Mouse (Mus musculus) brain, embryonic 14.5 days (tissue): ENCODE data around the gene Clhc1. TPM values are rescaled to one million over a fixed set of nuclear protein-coding genes. Genes with fewer than 3 reads are reported as not detected.
A peak's percentile ranks its signal among the peaks of the same experiment; 100 is the strongest.

Experiments
- DNase-seq: peaks from one replicate; pipeline ENCODE4 v3.0.0-alpha.2; 2011; ENCODE audit warnings: low read depth
- CTCF ChIP-seq: fragments of 200-500 bp; IDR thresholded peaks from 2 replicates; pipeline ENCODE4 v1.5.1; 2012; ENCODE audit warnings: inconsistent platforms, mild to moderate bottlenecking, moderate library complexity, borderline replicate concordance; ENCODE audit not compliant: insufficient read depth, insufficient read length; ENCODE audit errors: extremely low read depth
- POLR2A ChIP-seq: fragments of 200-500 bp; IDR thresholded peaks from 2 replicates; pipeline ENCODE4 v1.6.1; 2012; ENCODE audit warnings: mild to moderate bottlenecking, inconsistent platforms, borderline replicate concordance; ENCODE audit not compliant: poor library complexity, insufficient read depth, insufficient read length, severe bottlenecking; ENCODE audit errors: extremely low read depth
- polyA plus RNA-seq: library from polyadenylated mRNA; depleted of rRNA; stranded (reverse); fragments of >200 nt; gene quantifications from 2 replicates; pipeline ENCODE4 v1.2.3, GENCODE M21; 2012

Gene Clhc1
- polyA plus RNA-seq, 1 experiment = 0.23 TPM

DNA sequence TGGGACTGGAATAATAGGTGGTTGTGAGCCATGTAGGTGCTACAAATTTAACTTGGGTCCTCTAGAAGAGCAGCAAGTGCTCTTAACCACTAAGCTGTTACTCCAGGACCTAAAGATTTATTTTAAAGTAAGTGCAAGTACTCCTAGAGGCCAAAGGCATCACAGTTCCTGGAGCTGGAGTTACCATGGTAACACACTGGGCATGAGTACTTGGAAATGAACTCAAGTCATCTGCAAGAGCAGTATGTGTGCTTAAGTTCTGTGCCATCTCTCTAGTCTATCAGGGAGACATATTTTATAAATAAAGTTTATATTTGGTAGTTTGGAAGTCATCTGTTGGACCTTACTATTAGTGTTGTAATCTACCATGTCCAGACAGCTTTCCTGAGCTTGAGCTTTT lies 47.5 kb downstream of the Clhc1 start:
- DNase-seq = peak; percentile 15
- no peak for TF ChIP-seq POLR2A
- no peak for TF ChIP-seq CTCF

GRCm38 (mm10) chr11:29597159-29597558 lies 49.4 kb downstream of the Clhc1 start:
- TF ChIP-seq POLR2A (no peak), CTCF (no peak)
- DNase-seq = no peak

DNA sequence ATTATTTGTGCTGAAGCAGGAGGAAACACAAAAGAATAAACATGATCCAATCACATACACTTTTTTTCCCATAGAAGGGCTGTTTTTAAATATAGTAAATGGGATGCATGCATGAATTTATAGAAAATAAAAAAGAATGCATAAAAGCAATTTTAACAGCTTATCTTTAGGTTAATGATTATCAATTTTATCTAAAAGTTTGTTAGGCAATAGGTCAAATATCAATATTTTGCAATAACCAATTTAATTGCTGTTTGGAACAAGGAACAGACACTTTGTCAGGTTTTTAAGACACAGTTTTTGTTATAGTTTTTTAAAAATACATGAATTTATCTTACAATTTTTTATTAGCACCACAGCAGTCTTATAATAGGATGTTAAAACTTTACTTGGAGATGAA lies 51.2 kb downstream of the Clhc1 start:
- DNase-seq = no peak
- TF ChIP-seq POLR2A (no peak), CTCF (no peak)

GRCm38 (mm10) chr11:29603581-29603980 lies 55.8 kb downstream of the Clhc1 start:
- TF ChIP-seq POLR2A (no peak), CTCF (no peak)
- DNase-seq = no peak

GRCm38 (mm10) chr11:29607465-29607990 lies 59.8 kb downstream of the Clhc1 start:
- no peak for TF ChIP-seq CTCF
- no peak for TF ChIP-seq POLR2A

GRCm38 (mm10) chr11:29609756-29610468 lies 62.2 kb downstream of the Clhc1 start:
- no peak for DNase-seq
- no peak for TF ChIP-seq CTCF
- no peak for TF ChIP-seq POLR2A

More at GRCm38 (mm10) chr11:29607465-29607990, 59.8 kb downstream of the Clhc1 start:
- no peak for DNase-seq

GRCm38 (mm10) chr11:29612007-29612406 lies 64.3 kb downstream of the Clhc1 start:
- TF ChIP-seq CTCF (no peak), POLR2A (no peak)
- DNase-seq = no peak

GRCm38 (mm10) chr11:29613185-29613735 lies 65.5 kb downstream of the Clhc1 start:
- TF ChIP-seq CTCF = no peak
- no peak for TF ChIP-seq POLR2A
- DNase-seq = no peak

- no peak for DNase-seq
- TF ChIP-seq POLR2A (no peak), CTCF (no peak)
Measured at GRCm38 (mm10) chr11:29614217-29614924, 66.6 kb downstream of the Clhc1 start.

GRCm38 (mm10) chr11:29622030-29622790 lies 74.5 kb downstream of the Clhc1 start:
- peak; percentile 65 for DNase-seq
- no peak for TF ChIP-seq POLR2A
- no peak for TF ChIP-seq CTCF

GRCm38 (mm10) chr11:29623327-29623726 lies 75.6 kb downstream of the Clhc1 start:
- no peak for TF ChIP-seq CTCF
- TF ChIP-seq POLR2A = no peak
- no peak for DNase-seq
